Mouse (Mus musculus) C2C12 (cell line): Measurements from ENCODE around the gene Arhgef3. TPM values are rescaled to one million over a fixed set of nuclear protein-coding genes. Genes with fewer than 3 reads are reported as not detected.

Experiments used
- H3K27me3 ChIP-seq: one replicate; pipeline ENCODE4 v1.6.1; 2011; ENCODE audit not compliant: control insufficient read depth, insufficient read depth, insufficient read length
- H3K36me3 ChIP-seq: one replicate; pipeline ENCODE4 v1.6.1; 2011; ENCODE audit not compliant: control insufficient read depth, insufficient read depth
- H3K4me3 ChIP-seq: one replicate; pipeline ENCODE4 v1.5.1; 2011; ENCODE audit warnings: mild to moderate bottlenecking, control low read depth; ENCODE audit not compliant: poor library complexity, insufficient read depth, severe bottlenecking
- H3K79me2 ChIP-seq: one replicate; pipeline ENCODE4 v1.6.1; 2011; ENCODE audit not compliant: control insufficient read depth, insufficient read depth
- H3K79me3 ChIP-seq: one replicate; pipeline ENCODE4 v1.6.1; 2011; ENCODE audit warnings: low read depth, control low read depth
- H3ac ChIP-seq: one replicate; pipeline ENCODE3; 2011; ENCODE audit warnings: low read depth; ENCODE audit not compliant: control insufficient read depth, insufficient read length
- CEBPB ChIP-seq: IDR thresholded peaks from one replicate; pipeline ENCODE4 v1.6.1; 2011; ENCODE audit warnings: low read depth, mild to moderate bottlenecking, control low read depth, moderate library complexity
- CTCF ChIP-seq: IDR thresholded peaks from one replicate; pipeline ENCODE4 v1.5.1; 2011; ENCODE audit not compliant: control insufficient read depth, insufficient read depth, insufficient read length
- FOSL1 ChIP-seq: IDR thresholded peaks from one replicate; pipeline ENCODE4 v1.8.0; 2011; ENCODE audit warnings: mild to moderate bottlenecking, low read length; ENCODE audit not compliant: poor library complexity, insufficient read depth, severe bottlenecking
- MAX ChIP-seq: IDR thresholded peaks from one replicate; pipeline ENCODE4 v1.6.1; 2011; ENCODE audit warnings: mild to moderate bottlenecking, control low read depth
- MYOD1 ChIP-seq: IDR thresholded peaks from one replicate; pipeline ENCODE4 v1.6.1; 2011; ENCODE audit warnings: low read depth; ENCODE audit not compliant: control insufficient read depth, insufficient read length
- MYOG ChIP-seq: IDR thresholded peaks from one replicate; pipeline ENCODE4 v1.6.1; 2011; ENCODE audit not compliant: control insufficient read depth, insufficient read length; ENCODE audit errors: extremely low read depth
- USF1 ChIP-seq: IDR thresholded peaks from one replicate; pipeline ENCODE4 v1.6.1; 2011; ENCODE audit warnings: low read depth, mild to moderate bottlenecking, control low read depth, moderate library complexity
- polyA plus RNA-seq: library from polyadenylated mRNA; unstranded; fragments of >200 nt; fragmentation: generic; extraction: Trizol; gene quantifications from one replicate; pipeline ENCODE4 v1.2.1, GENCODE M21; 2012; ENCODE audit warnings: missing spikeins

Arhgef3 gene
- polyA plus RNA-seq, 1 experiment, result 1.1 TPM

DNA sequence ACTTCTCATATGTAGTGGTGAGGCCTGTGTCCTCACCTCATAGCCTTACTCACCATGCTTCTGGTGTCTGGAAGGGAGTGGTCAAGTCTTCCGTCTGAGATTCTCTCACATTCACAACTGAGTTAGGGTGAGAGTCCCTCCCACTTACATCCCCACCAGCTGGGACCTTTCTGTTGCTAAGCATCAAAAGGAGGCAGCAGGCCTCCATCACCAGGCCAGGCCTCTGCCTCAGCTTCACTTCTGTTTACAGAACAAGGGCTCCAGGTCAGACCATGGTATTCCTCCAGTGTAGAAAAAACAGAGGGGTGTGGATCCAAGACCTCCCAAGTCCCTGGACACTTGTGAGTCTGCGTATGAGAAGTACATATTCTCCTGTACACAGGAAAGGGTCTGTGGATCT, 99.5 kb downstream of the Arhgef3 start:
- Histone ChIP-seq H3K79me2 (no peaks in the 10 kb centered on the region), H3ac (no peak overlapping the region), H3K79me3 (no peaks in the 10 kb centered on the region), H3K36me3 (no peaks in the 10 kb centered on the region), H3K4me3 (no peak overlapping the region), H3K27me3 (no peaks in the 10 kb centered on the region)
- TF ChIP-seq MYOD1 (no peak), CTCF (no peak), CEBPB (no peak), MYOG (no peak), FOSL1 (no peak), USF1 (no peak), MAX (no peak)

DNA sequence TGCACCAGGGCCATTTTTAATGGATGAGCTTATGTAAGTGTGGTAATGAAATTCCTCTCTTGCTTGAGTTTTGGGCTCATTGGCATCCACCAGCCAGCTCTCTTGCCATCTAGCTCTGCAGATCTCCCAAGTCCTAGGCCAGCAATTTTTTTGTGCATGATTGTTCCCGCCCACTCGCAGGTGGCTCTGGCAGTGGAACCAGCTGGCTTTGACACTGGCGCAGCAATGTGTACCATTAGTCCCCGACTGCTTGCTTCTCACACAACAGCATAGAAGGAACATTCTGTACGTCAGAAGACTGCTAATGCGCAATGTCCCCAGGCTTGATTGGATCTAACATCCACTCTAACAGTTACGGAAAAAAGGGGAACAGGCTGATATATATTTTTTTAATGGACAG, 105.0 kb downstream of the Arhgef3 start:
- H3K27me3 ChIP-seq, result no peaks in the 10 kb centered on the region
- H3K79me3 ChIP-seq, result no peaks in the 10 kb centered on the region
- TF ChIP-seq CEBPB (no peak), MYOD1 (no peak), MYOG (no peak), MAX (no peak)
- H3ac ChIP-seq, result no peak overlapping the region
- H3K4me3 ChIP-seq, result no peak overlapping the region
- H3K79me2 ChIP-seq, result no peaks in the 10 kb centered on the region
- no peaks in the 10 kb centered on the region for H3K36me3 ChIP-seq

GRCm38 (mm10) chr14:27220297-27220696, 105.6 kb downstream of the Arhgef3 start:
- TF ChIP-seq MYOG, result no peak
- no peak for TF ChIP-seq USF1
- no peak for TF ChIP-seq CTCF
- no peak for TF ChIP-seq CEBPB
- TF ChIP-seq MAX, result no peak
- TF ChIP-seq FOSL1, result no peak
- no peak for TF ChIP-seq MYOD1
- no peaks in the 10 kb centered on the region for H3K36me3 ChIP-seq
- no peaks in the 10 kb centered on the region for H3K79me3 ChIP-seq
- H3K79me2 ChIP-seq, result no peaks in the 10 kb centered on the region
- H3ac ChIP-seq, result no peak overlapping the region
- H3K4me3 ChIP-seq, result no peak overlapping the region
- no peaks in the 10 kb centered on the region for H3K27me3 ChIP-seq

DNA sequence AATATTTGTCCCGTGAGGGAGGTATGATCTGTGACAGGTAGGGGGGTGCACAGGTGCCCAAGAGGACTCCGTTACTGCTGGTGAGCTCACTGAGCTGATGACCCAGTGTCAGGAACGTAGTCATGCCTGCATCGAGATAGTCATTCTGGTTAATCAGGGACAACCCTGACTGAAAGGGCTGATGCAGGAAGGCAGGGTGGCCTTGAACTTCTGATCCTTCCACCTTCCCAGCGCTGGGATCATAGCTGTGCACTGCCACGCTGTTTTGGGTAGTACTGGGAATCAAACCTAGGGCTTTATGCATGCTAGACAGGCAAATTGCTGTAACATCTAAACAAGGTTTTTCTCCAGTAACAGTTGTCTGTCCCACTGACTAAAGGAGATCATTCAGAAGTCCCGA, 109.9 kb downstream of the Arhgef3 start:
- Histone ChIP-seq H3K36me3 (no peaks in the 10 kb centered on the region), H3K27me3 (no peaks in the 10 kb centered on the region), H3K79me3 (no peaks in the 10 kb centered on the region), H3ac (no peak overlapping the region), H3K79me2 (no peaks in the 10 kb centered on the region), H3K4me3 (no peak overlapping the region)
- TF ChIP-seq MAX, result no peak
- no peak for TF ChIP-seq CEBPB
- TF ChIP-seq MYOG, result no peak
- no peak for TF ChIP-seq MYOD1
- no peak for TF ChIP-seq CTCF
- no peak for TF ChIP-seq USF1
- TF ChIP-seq FOSL1, result no peak

DNA sequence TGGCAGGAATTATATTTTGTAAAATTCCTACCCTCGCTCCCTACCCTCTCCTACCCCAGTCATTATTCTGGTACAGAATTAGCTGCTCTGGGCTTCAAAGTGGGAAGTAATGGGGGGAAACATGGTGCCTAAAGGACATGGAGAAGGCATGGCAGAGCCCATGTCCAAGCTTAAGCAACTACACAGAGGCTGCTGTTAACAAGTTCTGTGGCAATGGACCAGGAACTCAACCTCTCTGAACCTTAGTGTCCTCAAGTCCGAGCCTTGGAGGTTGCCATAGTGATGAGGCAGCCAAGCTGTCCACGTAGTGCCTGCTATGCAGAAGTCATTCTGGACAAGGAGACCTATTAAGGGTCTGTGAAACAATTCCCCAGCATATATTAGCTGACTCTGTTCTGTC, 111.6 kb downstream of the Arhgef3 start:
- Histone ChIP-seq H3ac (no peak overlapping the region), H3K79me3 (no peaks in the 10 kb centered on the region), H3K27me3 (no peaks in the 10 kb centered on the region), H3K36me3 (no peaks in the 10 kb centered on the region), H3K79me2 (no peaks in the 10 kb centered on the region), H3K4me3 (no peak overlapping the region)
- TF ChIP-seq CTCF, result no peak
- TF ChIP-seq CEBPB, result no peak
- TF ChIP-seq MYOD1, result no peak
- TF ChIP-seq USF1, result no peak
- no peak for TF ChIP-seq MAX
- no peak for TF ChIP-seq MYOG
- no peak for TF ChIP-seq FOSL1

- no peaks in the 10 kb centered on the region for H3K27me3 ChIP-seq
- TF ChIP-seq CEBPB (no peak), USF1 (no peak), FOSL1 (no peak), MYOD1 (no peak), MAX (no peak), MYOG (no peak), CTCF (no peak)
- H3ac ChIP-seq, result no peak overlapping the region
- H3K4me3 ChIP-seq, result no peak overlapping the region
- H3K36me3 ChIP-seq, result no peaks in the 10 kb centered on the region
- H3K79me3 ChIP-seq, result no peaks in the 10 kb centered on the region
- no peaks in the 10 kb centered on the region for H3K79me2 ChIP-seq
Observed at GRCm38 (mm10) chr14:27228288-27228687, 113.6 kb downstream of the Arhgef3 start.

- Histone ChIP-seq H3K27me3 (no peaks in the 10 kb centered on the region), H3K79me3 (no peaks in the 10 kb centered on the region), H3K36me3 (no peaks in the 10 kb centered on the region), H3ac (no peak overlapping the region), H3K79me2 (no peaks in the 10 kb centered on the region), H3K4me3 (no peak overlapping the region)
- TF ChIP-seq MYOG (no peak), USF1 (no peak), FOSL1 (no peak), CTCF (no peak), MYOD1 (no peak), MAX (no peak), CEBPB (no peak)
Observed at GRCm38 (mm10) chr14:27228941-27229371, 114.3 kb downstream of the Arhgef3 start.
